Mouse (Mus musculus) heart, postnatal 10 days (tissue): Measurements from ENCODE around the gene Adgrl1. TPM values are rescaled to one million over a fixed set of nuclear protein-coding genes. Genes with fewer than 3 reads are reported as not detected.

Experiments used
- DNase-seq, 2 experiments: peaks; one replicate each; pipeline ENCODE4 v3.0.0; 2021
- intact Hi-C: fragments of 180-260 bp; cut with DNase I; formaldehyde crosslinking; loops from one replicate; pipeline ENCODE4 v1.15.1; 2025
- total RNA-seq, 2 experiments: library from RNA; stranded (reverse); gene quantifications; 2 replicates each; pipeline ENCODE4 v1.2.3; 2021

Gene Adgrl1
- 10 to 100 TPM; 29.8 to 29.9 TPM for total RNA-seq

GRCm38 (mm10) chr8:83899363-83900252 is at the start of gene Adgrl1:
Gene Adgrl1 (plus strand): TSS chr8:83900105.
- DNase-seq = peak; percentile 93 to 94
- intact Hi-C loops = loop anchor here (1.0 kb wide), 1 partner anchor 56 kb away; the partner anchor contains the start of genes Asf1b and Gm10644

GRCm38 (mm10) chr8:83852329-83852728 is 47.6 kb upstream of the Adgrl1 start:
- intact Hi-C loops = no loop called here

GRCm38 (mm10) chr8:83853323-83854050 is 46.4 kb upstream of the Adgrl1 start:
- DNase-seq = no peak
- intact Hi-C loops = no loop called here

More at GRCm38 (mm10) chr8:83852329-83852728, 47.6 kb upstream of the Adgrl1 start:
- no peak for DNase-seq

- intact Hi-C loops = no loop called here
- DNase-seq = no peak
Observed at GRCm38 (mm10) chr8:83856486-83857065, 43.3 kb upstream of the Adgrl1 start.

GRCm38 (mm10) chr8:83862439-83863268 is 37.3 kb upstream of the Adgrl1 start:
- DNase-seq = peak in 1 of 2 experiments; percentile 15
- intact Hi-C loops = no loop called here

DNA sequence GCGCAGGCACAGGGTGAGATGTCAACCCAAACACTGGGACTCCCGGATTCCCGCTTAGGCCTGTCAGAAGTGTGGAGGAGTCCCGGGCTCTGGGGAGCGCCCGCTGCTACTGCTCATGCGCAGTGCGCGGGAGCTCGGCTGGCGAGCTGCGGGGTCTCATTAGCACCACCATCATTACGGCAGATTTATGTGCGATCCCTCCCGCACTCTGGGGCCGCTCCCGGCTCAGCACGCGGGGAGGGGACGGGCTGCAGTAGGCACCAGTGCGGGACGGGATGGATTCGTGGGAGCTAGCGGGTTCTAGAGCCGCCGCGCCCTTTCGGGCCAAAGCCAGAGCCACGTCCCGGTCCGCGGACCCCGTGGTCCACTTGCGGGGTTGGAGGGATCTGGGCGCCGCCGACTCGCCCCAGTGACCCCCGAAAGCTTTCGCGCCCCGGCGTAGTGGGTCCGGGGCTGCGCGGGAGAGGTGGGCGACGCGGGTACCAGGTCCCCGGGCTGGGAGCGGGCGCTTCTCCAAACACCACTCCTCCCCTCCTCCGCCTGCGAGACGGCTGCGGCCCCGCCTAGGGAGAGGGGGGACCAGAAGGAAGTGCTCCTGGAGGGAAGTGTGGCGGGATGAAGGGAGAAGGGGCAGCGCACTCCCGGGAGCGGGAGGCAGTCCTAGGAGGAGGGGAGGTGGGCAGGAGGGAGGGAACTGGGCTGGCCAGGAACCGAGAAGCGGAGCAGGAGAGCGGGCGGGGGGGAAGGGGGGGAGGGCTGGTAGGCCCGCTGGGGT is 24.8 kb upstream of the Adgrl1 start:
- intact Hi-C loops = loop anchor here (5.0 kb wide), 1 partner anchor 93 kb away; no protein-coding TSS in a partner anchor
- peak; percentile 64 to 67 for DNase-seq

GRCm38 (mm10) chr8:83875656-83876040 is 24.3 kb upstream of the Adgrl1 start:
- DNase-seq = peak; percentile 9 to 35
- intact Hi-C loops = loop anchor here (5.0 kb wide), 1 partner anchor 93 kb away; no protein-coding TSS in a partner anchor

- peak in 1 of 2 experiments; percentile 21 for DNase-seq
- intact Hi-C loops = loop anchor here (5.0 kb wide), 1 partner anchor 94 kb away; no protein-coding TSS in a partner anchor
Observed at GRCm38 (mm10) chr8:83876080-83876837, 23.6 kb upstream of the Adgrl1 start.

DNA sequence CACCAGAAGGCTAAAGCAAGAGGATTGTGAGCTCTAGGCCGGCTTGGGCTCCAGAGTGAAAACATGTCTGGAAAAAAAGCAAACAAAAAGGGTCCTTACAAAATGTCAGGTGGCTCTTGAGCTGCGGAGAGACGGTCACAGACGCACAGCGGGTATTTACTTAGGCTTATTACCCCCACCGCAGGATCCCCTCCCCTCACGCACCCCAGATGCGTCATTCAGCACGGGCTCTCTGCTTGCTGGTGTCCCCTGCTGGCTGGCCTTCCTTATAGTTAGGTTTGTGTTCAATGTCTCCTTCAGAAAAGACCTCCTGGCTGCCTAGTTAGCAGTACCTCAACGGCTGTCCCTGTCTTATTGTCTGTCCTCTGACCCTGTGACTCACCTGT is 23.1 kb upstream of the Adgrl1 start:
- peak in 1 of 2 experiments; percentile 30 for DNase-seq
- intact Hi-C loops = loop anchor here (5.0 kb wide), 1 partner anchor 95 kb away; no protein-coding TSS in a partner anchor

GRCm38 (mm10) chr8:83888409-83888808 is 11.5 kb upstream of the Adgrl1 start:
- no peak for DNase-seq
- intact Hi-C loops = no loop called here

DNA sequence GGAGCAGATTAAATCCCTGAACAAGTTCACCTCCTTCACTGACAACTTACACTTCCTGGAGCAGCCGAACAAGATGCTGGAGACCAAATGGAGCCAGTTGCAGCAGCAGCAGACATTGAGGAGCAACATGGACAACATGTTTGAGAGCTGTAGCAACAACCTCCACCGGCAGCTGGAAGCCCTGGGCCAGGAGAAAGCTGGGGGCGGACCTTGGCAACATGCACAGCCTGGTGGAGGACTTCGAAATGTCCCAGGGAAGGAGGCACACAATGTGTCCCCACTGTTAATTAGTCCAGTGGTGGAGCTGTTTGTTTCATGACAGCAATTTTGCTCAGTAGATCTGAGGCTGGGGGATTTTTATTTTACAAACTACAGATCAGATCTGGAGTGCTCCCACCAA is 7.8 kb upstream of the Adgrl1 start:
- intact Hi-C loops = loop anchor here (2.0 kb wide), 1 partner anchor 231 kb away; no protein-coding TSS in a partner anchor
- peak in 1 of 2 experiments; percentile 28 for DNase-seq

DNA sequence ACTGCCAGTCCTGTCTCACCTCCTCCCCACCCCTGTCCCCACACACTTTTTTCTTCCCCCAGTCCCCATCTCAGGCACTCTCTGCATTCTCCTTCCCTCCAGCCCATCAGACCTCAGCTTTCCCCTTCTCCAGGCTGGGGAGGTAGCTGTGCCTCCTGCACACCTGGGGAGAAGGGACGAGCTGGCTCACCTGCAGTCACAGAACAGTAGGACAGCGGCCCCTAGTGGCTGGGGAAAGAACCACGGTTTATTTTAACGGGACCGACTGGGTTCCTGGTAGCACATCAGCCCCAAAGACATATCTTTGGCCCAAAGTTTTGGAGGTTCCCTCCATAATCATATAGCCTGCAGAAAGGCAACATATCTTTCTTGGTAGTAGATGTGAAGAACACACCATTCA is 6.0 kb upstream of the Adgrl1 start:
- intact Hi-C loops = loop anchor here (1.0 to 2.0 kb wide), 3 partner anchors 111 to 233 kb away; no protein-coding TSS in a partner anchor

DNA sequence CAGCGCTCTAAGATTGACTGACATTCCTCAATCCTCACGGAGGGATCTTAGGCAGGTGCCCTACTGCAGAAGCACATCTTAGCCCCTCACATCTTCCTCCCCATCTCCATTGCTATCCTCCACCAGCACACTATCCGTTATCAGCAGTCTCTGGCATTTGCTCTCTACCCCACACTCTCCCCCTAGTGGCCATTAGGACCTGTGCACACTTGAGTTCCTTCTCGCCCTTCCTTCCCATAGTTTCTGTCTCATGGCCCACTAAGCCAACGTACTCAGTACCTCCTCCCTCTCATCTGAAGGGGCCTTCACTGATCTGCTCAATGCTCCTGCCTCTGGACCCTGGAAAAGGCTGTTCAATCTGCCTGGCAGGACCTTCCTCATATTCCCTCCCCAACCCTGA is 4.0 kb upstream of the Adgrl1 start:
- DNase-seq = peak; percentile 43 to 66

More for the DNA sequence above, 6.0 kb upstream of the Adgrl1 start:
- DNase-seq = peak; percentile 78 to 88

DNA sequence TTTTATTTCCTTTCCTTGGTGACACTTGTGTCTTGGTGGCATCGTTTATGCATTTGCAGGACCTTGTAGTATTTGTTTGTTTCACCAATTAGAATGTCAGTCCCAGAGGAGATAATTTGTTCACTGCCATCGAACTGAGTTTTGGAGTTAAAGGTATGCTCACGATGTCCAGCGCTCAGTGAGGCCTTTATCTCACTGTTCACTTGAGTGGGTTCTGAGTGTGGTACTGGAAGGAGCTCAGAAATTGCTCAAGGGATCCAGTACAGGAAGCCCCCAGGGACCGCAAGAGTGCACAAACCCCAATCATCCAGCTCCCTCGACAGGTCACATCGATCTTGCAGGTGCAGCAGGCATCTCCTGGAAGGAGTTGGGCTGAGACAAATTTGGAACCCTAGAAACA is 3.4 kb upstream of the Adgrl1 start:
- intact Hi-C loops = no loop called here
- DNase-seq = no peak

More for the DNA sequence above, 4.0 kb upstream of the Adgrl1 start:
- intact Hi-C loops = loop anchor here (2.0 kb wide), 1 partner anchor 171 kb away; no protein-coding TSS in a partner anchor

DNA sequence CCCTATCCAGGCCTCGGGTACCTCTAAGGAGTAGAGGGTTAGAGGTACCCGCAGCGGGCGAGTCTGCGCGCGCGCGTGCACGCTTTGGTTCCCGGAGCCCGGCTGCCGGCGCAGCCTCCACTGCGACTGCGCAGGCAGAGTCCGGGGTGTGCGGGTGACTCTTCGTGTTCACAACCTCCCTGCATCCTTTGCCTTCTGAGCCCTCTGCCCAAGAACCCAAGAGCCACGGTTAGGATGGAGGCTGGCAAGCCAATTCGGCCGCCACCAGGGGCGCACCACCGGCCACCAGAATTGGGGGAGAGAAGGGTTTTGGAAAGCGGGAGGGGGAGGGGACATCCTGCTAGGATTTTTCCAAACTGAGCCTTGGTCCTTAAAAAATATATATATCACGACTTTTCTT is 2.7 kb upstream of the Adgrl1 start:
- intact Hi-C loops = no loop called here

GRCm38 (mm10) chr8:83898456-83898855 is 1.4 kb upstream of the Adgrl1 start:
- intact Hi-C loops = no loop called here
- peak; percentile 37 to 45 for DNase-seq

More for the DNA sequence above, 2.7 kb upstream of the Adgrl1 start:
- peak; percentile 47 to 69 for DNase-seq

DNA sequence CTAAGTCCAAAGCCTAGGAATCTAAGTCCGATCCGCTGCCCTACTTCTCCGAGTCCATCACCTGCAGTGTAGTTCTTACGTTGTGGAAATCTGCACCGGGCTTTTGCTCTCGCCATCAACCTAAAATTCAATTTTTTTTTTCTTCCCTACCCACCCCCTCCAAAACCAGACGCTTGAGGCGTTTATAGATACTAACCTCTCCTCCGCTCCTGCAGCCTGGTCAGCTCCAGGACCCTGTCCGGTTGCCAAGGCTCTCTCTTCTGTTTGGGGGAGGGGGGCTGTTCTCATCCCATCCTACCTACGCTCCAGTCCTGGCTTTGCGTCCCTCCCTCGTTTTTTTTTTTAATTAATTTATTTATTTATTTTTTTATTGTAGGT is 931 bp upstream of the Adgrl1 start:
- DNase-seq = peak in 1 of 2 experiments; percentile 77
- intact Hi-C loops = no loop called here
